Mouse (Mus musculus) embryonic facial prominence, embryonic 11.5 days (tissue): ENCODE data around the gene Mylk. TPM values are rescaled to one million over a fixed set of nuclear protein-coding genes. Genes with fewer than 3 reads are reported as not detected.

ENCODE experiments used
- ATAC-seq: fragments of 200-750 bp; cut with Nextera tagmentation; replicated peaks from 2 replicates; pipeline ENCODE4 v1.8.0; 2017; ENCODE audit warnings: low read depth; ENCODE audit not compliant: insufficient number of reproducible peaks, low FRiP score, low TSS enrichment
- DNase-seq: peaks from one replicate; pipeline ENCODE4 v3.0.0-alpha.2; 2015; ENCODE audit warnings: low spot score
- H3K27ac ChIP-seq: fragments of 300-500 bp; sonication (generic); replicated peaks from 2 replicates; pipeline ENCODE4 v1.5.1; 2014; ENCODE audit warnings: mild to moderate bottlenecking, low read depth, low read length, control low read depth
- H3K27me3 ChIP-seq: fragments of 300-500 bp; sonication (generic); 2 replicates; pipeline ENCODE4 v1.6.1; 2014; ENCODE audit warnings: mild to moderate bottlenecking, low read length, moderate library complexity, mixed read lengths; ENCODE audit not compliant: control insufficient read depth, insufficient read depth
- H3K36me3 ChIP-seq: fragments of 300-500 bp; sonication (generic); replicated peaks from 2 replicates; pipeline ENCODE4 v1.6.1; 2014; ENCODE audit warnings: low read depth, mild to moderate bottlenecking, low read length, moderate library complexity, mixed read lengths; ENCODE audit not compliant: control insufficient read depth, insufficient read depth
- H3K4me1 ChIP-seq: fragments of 300-500 bp; sonication (generic); 2 replicates; pipeline ENCODE4 v1.6.1; 2014; ENCODE audit warnings: low read length, mixed read lengths; ENCODE audit not compliant: control insufficient read depth, insufficient read depth
- H3K4me2 ChIP-seq: fragments of 300-500 bp; sonication (generic); 2 replicates; pipeline ENCODE4 v1.6.1; 2014; ENCODE audit warnings: low read depth, mild to moderate bottlenecking, control low read depth, low read length, moderate library complexity
- H3K4me3 ChIP-seq: fragments of 300-500 bp; sonication (generic); 2 replicates; pipeline ENCODE4 v1.5.1; 2014; ENCODE audit warnings: low read depth, low read length, control low read depth
- H3K9ac ChIP-seq: fragments of 300-500 bp; sonication (generic); replicated peaks from 2 replicates; pipeline ENCODE4 v1.6.1; 2014; ENCODE audit warnings: mild to moderate bottlenecking, control low read depth, low read length
- H3K9me3 ChIP-seq: fragments of 300-500 bp; sonication (generic); replicated peaks from 2 replicates; pipeline ENCODE4 v1.6.1; 2016; ENCODE audit warnings: mild to moderate bottlenecking, low read length, inconsistent platforms, mixed read lengths; ENCODE audit not compliant: control insufficient read depth
- WGBS: fragments of 180-500 bp; shearing (Covaris S2); extraction: QIAGEN DNeasy Blood & Tissue Kit; methylation state at CpG from one replicate; pipeline ENCODE4 v1.1.7; 2014; 5-methylcytosine and 5-hydroxymethylcytosine counted together
- polyA plus RNA-seq: library from polyadenylated mRNA; unstranded; fragments of >200 nt; fragmentation: Nextera tagmentation; extraction: Ambion mirVana; gene quantifications from 2 replicates; pipeline ENCODE4 v1.2.1, GENCODE M21; 2014

Mylk gene
- polyA plus RNA-seq, 1 experiment from 2014 or later: 5.8 TPM

DNA sequence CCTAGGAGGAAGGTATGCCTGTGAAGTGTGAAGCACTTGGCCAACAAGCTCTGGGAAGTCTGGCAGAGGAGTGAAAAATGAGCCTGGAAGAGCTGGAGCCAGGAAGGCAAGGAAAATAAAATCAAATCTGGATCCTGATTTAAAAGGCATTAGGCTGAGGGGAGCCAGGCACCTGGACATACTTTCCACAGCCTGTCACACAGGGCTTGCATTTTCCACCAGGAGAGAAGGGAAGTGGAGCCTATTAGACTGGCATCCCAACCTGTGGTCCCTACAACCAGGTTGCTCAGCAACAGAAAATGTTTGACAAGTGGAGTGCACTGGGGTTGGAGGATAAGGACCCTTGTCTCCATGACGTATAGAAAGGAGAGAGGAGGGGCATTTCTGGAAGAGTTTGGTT is 89.5 kb downstream of the Mylk start:
- Histone ChIP-seq H3K4me3 (no peak overlapping the region), H3K27ac (no peak overlapping the region), H3K4me1 (no peaks in the 10 kb centered on the region; the same call in 1 of the 2 replicates), H3K9me3 (no peaks in the 10 kb centered on the region), H3K27me3 (no peaks in the 10 kb centered on the region), H3K36me3 (no peaks in the 10 kb centered on the region), H3K4me2 (no peak overlapping the region), H3K9ac (no peak overlapping the region)
- WGBS: 69% methylated on average over 1 of the region's 1 CpGs
- DNase-seq (no peak), ATAC-seq (no peak)

DNA sequence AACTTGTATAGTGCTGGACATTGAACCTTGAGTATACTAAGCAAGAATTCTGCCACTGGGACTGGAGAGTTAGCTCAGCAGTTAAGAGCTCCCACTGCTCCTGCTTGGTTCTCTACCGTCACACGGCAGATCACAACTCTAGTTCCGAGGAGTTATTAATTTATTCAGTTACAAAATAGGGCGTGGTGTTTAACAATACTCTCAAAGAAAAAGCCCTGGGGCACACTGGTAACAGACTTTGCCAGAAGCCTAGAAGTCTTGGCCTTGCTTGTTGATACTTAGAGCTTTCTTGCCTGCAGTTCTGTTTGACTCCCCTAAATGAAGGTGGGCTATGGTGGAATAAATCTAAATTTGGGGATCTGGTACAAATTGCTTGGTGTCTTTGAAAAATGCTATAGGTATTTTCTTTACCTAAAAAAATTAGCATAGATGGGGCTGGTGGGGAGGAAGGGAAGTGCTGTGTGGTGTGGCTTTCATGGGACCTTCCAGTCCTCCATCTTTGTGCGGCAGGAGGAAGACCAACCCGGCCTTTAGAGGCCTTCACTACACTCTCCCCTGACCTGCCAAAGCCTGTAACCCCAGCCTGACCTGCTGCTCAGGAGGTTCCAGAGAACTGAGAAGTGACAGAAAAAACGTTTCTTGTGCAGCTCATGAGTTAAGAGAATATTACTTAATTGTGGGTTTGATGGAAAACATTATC is 94.1 kb downstream of the Mylk start:
- no peaks in the 10 kb centered on the region for H3K27me3 ChIP-seq
- ATAC-seq (no peak), DNase-seq (no peak)
- H3K9ac ChIP-seq: no peak overlapping the region
- 70% methylated on average over 7 of the region's 7 CpGs for WGBS
- no peak overlapping the region for H3K27ac ChIP-seq
- H3K4me1 ChIP-seq: no peaks in the 10 kb centered on the region; the same call in 1 of the 2 replicates
- H3K9me3 ChIP-seq: no peaks in the 10 kb centered on the region
- H3K36me3 ChIP-seq: no peaks in the 10 kb centered on the region
- no peak overlapping the region; the same call in 1 of the 2 replicates for H3K4me2 ChIP-seq
- H3K4me3 ChIP-seq: no peak overlapping the region

DNA sequence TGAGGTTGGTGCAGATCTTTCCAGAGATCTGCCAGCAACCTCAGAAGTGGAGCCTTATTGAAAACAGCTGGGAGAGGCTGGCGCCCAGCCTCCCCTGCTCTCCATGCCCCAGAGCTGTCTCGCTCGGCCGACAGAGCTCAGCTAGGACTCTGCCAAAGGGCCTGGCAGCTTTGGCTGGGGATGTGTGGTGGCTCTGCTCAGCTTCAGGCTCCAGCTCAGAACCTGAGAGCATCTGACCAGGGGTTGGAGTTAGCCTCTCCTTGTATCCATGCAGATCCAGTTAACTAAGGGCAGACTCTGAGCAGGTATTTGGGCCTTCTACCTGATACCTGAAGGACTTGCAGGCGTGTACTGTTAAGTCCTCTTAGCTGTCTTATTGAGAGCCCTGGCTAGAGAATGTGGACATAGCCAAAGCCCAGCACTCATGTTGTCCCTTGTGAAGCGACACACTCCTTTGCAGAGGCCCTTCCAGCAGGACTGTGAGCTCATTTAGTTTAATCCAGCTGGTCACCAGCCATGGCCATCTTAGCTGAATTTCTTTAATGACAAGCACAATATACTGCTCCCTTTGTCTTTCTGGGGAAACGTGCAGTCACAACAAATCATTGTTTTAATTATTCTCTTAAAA is 94.8 kb downstream of the Mylk start:
- Histone ChIP-seq H3K36me3 (no peaks in the 10 kb centered on the region), H3K9me3 (no peaks in the 10 kb centered on the region), H3K4me2 (no peak overlapping the region), H3K27ac (0 out of 2 replicates have a peak overlapping the region, but pooled peaks have one; percentile 56), H3K27me3 (no peaks in the 10 kb centered on the region), H3K9ac (no peak overlapping the region), H3K4me3 (no peak overlapping the region), H3K4me1 (no peaks in the 10 kb centered on the region; the same call in 1 of the 2 replicates)
- peak; percentile 70; the same call in 1 of the 2 replicates for ATAC-seq
- peak; percentile 77 for DNase-seq
- 49% methylated on average over 7 of the region's 7 CpGs for WGBS

DNA sequence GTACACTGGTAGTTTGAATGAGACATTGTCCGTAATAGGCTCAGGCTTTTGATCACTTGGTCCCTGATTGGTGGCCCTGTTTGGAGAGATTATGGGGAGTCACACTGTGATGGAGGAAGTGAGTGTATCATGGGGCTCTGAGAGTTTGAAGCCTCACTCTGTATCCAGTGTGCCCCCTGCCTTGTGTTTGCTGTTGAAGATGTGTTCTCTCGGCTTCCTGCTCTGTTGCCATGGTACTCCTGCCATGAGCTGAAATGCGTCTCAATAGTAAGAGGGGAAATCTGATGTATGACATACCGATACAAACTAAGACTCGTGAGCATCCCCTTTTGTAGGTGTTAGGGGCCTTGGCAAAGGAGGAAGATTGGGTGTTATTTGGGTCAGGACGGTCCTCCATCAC is 99.8 kb downstream of the Mylk start:
- Histone ChIP-seq H3K4me1 (no peaks in the 10 kb centered on the region), H3K4me3 (no peak overlapping the region), H3K27me3 (no peaks in the 10 kb centered on the region), H3K9me3 (no peaks in the 10 kb centered on the region), H3K4me2 (no peak overlapping the region), H3K27ac (no peak overlapping the region), H3K9ac (no peak overlapping the region), H3K36me3 (no peaks in the 10 kb centered on the region)
- ATAC-seq: no peak
- no peak for DNase-seq
- 88% methylated on average over 6 of the region's 6 CpGs for WGBS

GRCm38 (mm10) chr16:34847638-34848037 is 102.6 kb downstream of the Mylk start:
- Histone ChIP-seq H3K4me3 (no peak overlapping the region), H3K4me1 (no peaks in the 10 kb centered on the region), H3K27me3 (no peaks in the 10 kb centered on the region), H3K9ac (no peak overlapping the region), H3K27ac (no peak overlapping the region), H3K9me3 (no peaks in the 10 kb centered on the region), H3K4me2 (no peak overlapping the region), H3K36me3 (no peaks in the 10 kb centered on the region)
- WGBS: 62% methylated on average over 3 of the region's 3 CpGs
- no peak for ATAC-seq
- DNase-seq: no peak

DNA sequence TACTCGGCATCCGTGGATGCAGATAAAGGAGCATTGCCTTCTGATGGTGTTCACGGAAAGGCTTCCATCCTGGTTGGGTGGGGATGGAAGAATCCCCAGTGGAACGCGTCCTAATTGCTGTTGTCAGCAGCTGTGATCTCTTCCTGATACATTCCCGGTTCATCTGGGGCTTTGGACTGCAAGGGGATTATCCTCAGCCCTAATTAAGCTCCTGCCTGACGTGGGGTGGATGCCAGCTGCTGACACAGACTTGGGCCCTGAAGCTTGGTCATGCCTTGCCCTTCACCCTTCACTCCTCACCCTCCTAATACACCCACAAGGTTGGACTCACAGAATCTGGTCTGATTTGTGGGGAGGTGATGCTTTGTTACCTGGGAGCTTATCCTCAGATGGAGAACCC is 109.1 kb downstream of the Mylk start:
- Histone ChIP-seq H3K4me1 (no peaks in the 10 kb centered on the region), H3K4me3 (no peak overlapping the region), H3K9me3 (no peaks in the 10 kb centered on the region), H3K36me3 (no peaks in the 10 kb centered on the region), H3K9ac (no peak overlapping the region), H3K27me3 (no peaks in the 10 kb centered on the region), H3K4me2 (no peak overlapping the region), H3K27ac (no peak overlapping the region)
- WGBS: 65% methylated on average over 7 of the region's 7 CpGs
- no peak for ATAC-seq
- no peak for DNase-seq

- WGBS: 86% methylated on average over 6 of the region's 6 CpGs
- H3K36me3 ChIP-seq: no peaks in the 10 kb centered on the region
- H3K4me1 ChIP-seq: no peaks in the 10 kb centered on the region
- no peak overlapping the region for H3K27ac ChIP-seq
- H3K27me3 ChIP-seq: no peaks in the 10 kb centered on the region
- no peak overlapping the region for H3K4me3 ChIP-seq
- no peaks in the 10 kb centered on the region for H3K9me3 ChIP-seq
- H3K4me2 ChIP-seq: no peak overlapping the region
- no peak overlapping the region for H3K9ac ChIP-seq
- ATAC-seq (no peak), DNase-seq (no peak)
These were observed 110.1 kb downstream of the Mylk start for GRCm38 (mm10) chr16:34855136-34855535.

- ATAC-seq: no peak
- no peak overlapping the region for H3K27ac ChIP-seq
- no peak overlapping the region for H3K4me2 ChIP-seq
- no peaks in the 10 kb centered on the region for H3K9me3 ChIP-seq
- no peaks in the 10 kb centered on the region for H3K27me3 ChIP-seq
- 70% methylated on average over 2 of the region's 2 CpGs for WGBS
- H3K4me3 ChIP-seq: no peak overlapping the region
- no peaks in the 10 kb centered on the region for H3K4me1 ChIP-seq
- no peak for DNase-seq
- H3K36me3 ChIP-seq: no peaks in the 10 kb centered on the region
- H3K9ac ChIP-seq: no peak overlapping the region
These were observed 110.7 kb downstream of the Mylk start for GRCm38 (mm10) chr16:34855751-34856150.
